In genomic region chr4:42950065-42950558, GRCm38 (mm10) we compare ENCODE assay signal across 7 mouse cellular contexts. TPM values are rescaled to one million over a fixed set of nuclear protein-coding genes. Genes with fewer than 3 reads are reported as not detected.
DNase-seq lines count a peak whose midpoint lies in the region; ATAC-seq lines count a peak whose summit lies in the region.

No protein-coding gene starts in this region.

- WGBS in intestine, embryonic 14.5 days: 1% methylated on average over 27 of the region's 27 CpGs
- WGBS in midbrain, embryonic 12.5 days: under 1% methylated on average over 26 of the region's 27 CpGs

- H3K9me3 ChIP-seq in intestine, embryonic 14.5 days (ENCODE audit: control insufficient read depth, low read length): no peaks in the 10 kb centered on the region
- H3K9me3 ChIP-seq in midbrain, embryonic 12.5 days: no peaks in the 10 kb centered on the region

- peaks cover 16% of the 10 kb centered on the region for H3K4me1 ChIP-seq in intestine, embryonic 14.5 days (replicated peaks; ENCODE audit: control insufficient read depth, insufficient read depth, low read length)
- peaks cover 77% of the 10 kb centered on the region for H3K4me1 ChIP-seq in midbrain, embryonic 12.5 days

- peak; percentile 43 for ATAC-seq in activated CD4-positive, CD25-positive, alpha-beta regulatory T cell, adult 4 months
- ATAC-seq in intestine, embryonic 14.5 days (replicated peaks; ENCODE audit: low FRiP score, low TSS enrichment, low read depth): peak; percentile 78
- ATAC-seq in midbrain, embryonic 12.5 days (ENCODE audit: low FRiP score, low read depth): peak; percentile 53

- no peaks in the 10 kb centered on the region for H3K36me3 ChIP-seq in intestine, embryonic 14.5 days (ENCODE audit: control insufficient read depth, insufficient read depth, low read length)
- H3K36me3 ChIP-seq in midbrain, embryonic 12.5 days: peaks cover 7% of the 10 kb centered on the region

- intact Hi-C loops in gastrocnemius, postnatal 14 days (cut with DNase I; ENCODE audit: low total_unique reads): no loop called here
- intact Hi-C loops in left cerebral cortex, postnatal 4 days (cut with DNase I): no loop called here

- peak; percentile 68 to 84 for DNase-seq in cerebellum, postnatal 36 days
- peak; percentile 94 for DNase-seq in gastrocnemius, postnatal 14 days
- DNase-seq in intestine, embryonic 14.5 days (ENCODE audit: low spot score): peak; percentile 91
- DNase-seq in left cerebral cortex, postnatal 4 days: peak; percentile 92
- peak; percentile 94 for DNase-seq in skeletal muscle tissue, adult 2 months (ENCODE audit: low read depth, low spot score)

- H3K4me2 ChIP-seq in intestine, embryonic 14.5 days (ENCODE audit: low read length): peak overlapping the region; percentile 52
- peak overlapping the region; percentile 94 for H3K4me2 ChIP-seq in midbrain, embryonic 12.5 days (replicated peaks)

- peak overlapping the region; percentile 93 for H3K9ac ChIP-seq in intestine, embryonic 14.5 days (ENCODE audit: low read length)
- peak overlapping the region; percentile 96 for H3K9ac ChIP-seq in midbrain, embryonic 12.5 days (replicated peaks)

- H3K4me3 ChIP-seq in intestine, embryonic 14.5 days (ENCODE audit: low read depth, low read length): peak overlapping the region; percentile 78
- peak overlapping the region; percentile 77 for H3K4me3 ChIP-seq in midbrain, embryonic 12.5 days

- H3K27me3 ChIP-seq in intestine, embryonic 14.5 days (replicated peaks; ENCODE audit: control insufficient read depth, insufficient read depth, low read length): peaks cover 12% of the 10 kb centered on the region; the same call in 1 of the 2 replicates
- H3K27me3 ChIP-seq in midbrain, embryonic 12.5 days: peaks cover 7% of the 10 kb centered on the region; the same call in 1 of the 2 replicates

- peak overlapping the region; percentile 87 for H3K27ac ChIP-seq in intestine, embryonic 14.5 days (ENCODE audit: low read depth)
- peak overlapping the region; percentile 96 for H3K27ac ChIP-seq in midbrain, embryonic 12.5 days (replicated peaks)

RNA-seq across cellular contexts. Expression of gene Dnajb5, which starts 0.5 kb away (rescaled TPM):
- 1 to 10 TPM; 6.0 to 7.2 TPM for polyA plus RNA-seq in activated CD4-positive, CD25-positive, alpha-beta regulatory T cell, adult 4 months (2017; shearing (Covaris generic))
- total RNA-seq in gastrocnemius, postnatal 14 days (2021): 100 to 1,000 TPM; 118 to 161 TPM
- 7.3 and 7.4 TPM in 2 replicates for polyA plus RNA-seq in intestine, embryonic 14.5 days (2014; fragmentation: Nextera tagmentation; extraction: Ambion mirVana)
- total RNA-seq in left cerebral cortex, postnatal 4 days (2021): 100 to 1,000 TPM; 152 to 156 TPM
- 27.0 and 35.2 TPM in 2 replicates for polyA plus RNA-seq in midbrain, embryonic 12.5 days (2016; fragmentation: Nextera tagmentation; extraction: Ambion mirVana)

RNA-seq across cellular contexts. Expression of gene 1700022I11Rik, which starts 19.3 kb away (rescaled TPM):
- under 1 TPM in 1 of 2 experiments, not detected in 1; 0.25 TPM for polyA plus RNA-seq in activated CD4-positive, CD25-positive, alpha-beta regulatory T cell, adult 4 months (2017; shearing (Covaris generic))
- total RNA-seq in gastrocnemius, postnatal 14 days (2021): not detected
- polyA plus RNA-seq in intestine, embryonic 14.5 days (2014; fragmentation: Nextera tagmentation; extraction: Ambion mirVana): 0.44 and 0.97 TPM in 2 replicates
- not detected for total RNA-seq in left cerebral cortex, postnatal 4 days (2021)
- polyA plus RNA-seq in midbrain, embryonic 12.5 days (2016; fragmentation: Nextera tagmentation; extraction: Ambion mirVana): 0.24 and 0.55 TPM in 2 replicates

RNA-seq across cellular contexts. Expression of gene Phf24, which starts 33.7 kb away (rescaled TPM):
- polyA plus RNA-seq in activated CD4-positive, CD25-positive, alpha-beta regulatory T cell, adult 4 months (2017; shearing (Covaris generic)): under 1 TPM in 1 of 2 experiments, not detected in 1; 0.14 TPM
- total RNA-seq in gastrocnemius, postnatal 14 days (2021): under 1 TPM; 0.45 to 0.66 TPM
- polyA plus RNA-seq in intestine, embryonic 14.5 days (2014; fragmentation: Nextera tagmentation; extraction: Ambion mirVana): 1.6 and 1.9 TPM in 2 replicates
- total RNA-seq in left cerebral cortex, postnatal 4 days (2021): 100 to 1,000 TPM; 156 to 162 TPM
- polyA plus RNA-seq in midbrain, embryonic 12.5 days (2016; fragmentation: Nextera tagmentation; extraction: Ambion mirVana): 6.6 and 8.4 TPM in 2 replicates

RNA-seq across cellular contexts. Expression of gene Vcp, which starts 50.2 kb away (rescaled TPM):
- polyA plus RNA-seq in activated CD4-positive, CD25-positive, alpha-beta regulatory T cell, adult 4 months (2017; shearing (Covaris generic)): 100 to 1,000 TPM; 146 TPM
- 100 to 1,000 TPM; 260 to 262 TPM for total RNA-seq in gastrocnemius, postnatal 14 days (2021)
- 481 and 510 TPM in 2 replicates for polyA plus RNA-seq in intestine, embryonic 14.5 days (2014; fragmentation: Nextera tagmentation; extraction: Ambion mirVana)
- 100 to 1,000 TPM; 244 to 265 TPM for total RNA-seq in left cerebral cortex, postnatal 4 days (2021)
- 645 and 652 TPM in 2 replicates for polyA plus RNA-seq in midbrain, embryonic 12.5 days (2016; fragmentation: Nextera tagmentation; extraction: Ambion mirVana)

Comparison
In these comparisons a context has a peak if more than half of its experiments do, and no peak if none do; other contexts are left out.
1. Peak in every context shown above with its lines: DNase-seq, ATAC-seq, H3K4me3 ChIP-seq and H3K27ac ChIP-seq.